Mouse (Mus musculus): ENCODE results near the gene Cep290. TPM values are rescaled to one million over a fixed set of nuclear protein-coding genes. Genes with fewer than 3 reads are reported as not detected.
A peak's percentile ranks its signal among the peaks of the same experiment; 100 is the strongest.

Gene Cep290
- total and polyA plus RNA-seq, 3 experiments, result 0.21 to 4.6 (median 4.1) TPM

DNA sequence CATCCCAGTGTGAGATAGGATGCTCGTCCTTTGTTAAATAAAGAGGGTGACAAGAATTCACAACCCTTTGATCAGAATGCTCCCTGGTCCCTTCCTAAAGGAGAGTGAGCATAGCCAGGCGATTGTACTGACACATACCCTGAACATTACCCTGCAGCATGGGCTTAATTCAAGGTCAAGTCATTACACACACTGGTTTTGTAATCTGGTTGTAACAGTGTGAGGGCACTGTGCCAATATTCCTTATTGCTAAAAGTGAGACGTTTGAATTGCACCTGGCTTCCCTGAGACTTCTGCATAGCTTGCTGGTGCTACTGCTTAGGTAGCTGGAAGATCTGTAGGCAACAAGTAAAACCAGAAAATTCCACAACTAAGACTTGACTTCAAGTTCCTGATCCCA, 96.8 kb downstream of the Cep290 start:
- no peak overlapping the region for H3K27ac ChIP-seq
- TF ChIP-seq CTCF (IDR thresholded peaks at IDR 0.05), result no peak
- no peak for TF ChIP-seq POLR2A (IDR thresholded peaks at IDR 0.05; ENCODE audit: insufficient read depth, low read depth, low read length)
- no peak for TF ChIP-seq EP300 (IDR thresholded peaks at IDR 0.05; ENCODE audit: insufficient read depth, low read depth, low read length)
- no peak for DNase-seq
- no peak overlapping the region for H3K4me3 ChIP-seq
- no peak overlapping the region for H3K9ac ChIP-seq (ENCODE audit: low read depth, low read length)
- H3K4me1 ChIP-seq (ENCODE audit: control insufficient read depth, insufficient read depth, low read length), result 0 out of 2 replicates have a peak, but pooled peaks cover 3% of the 10 kb centered on the region
- H3K27me3 ChIP-seq (ENCODE audit: control insufficient read depth, insufficient read depth, low read length), result no peaks in the 10 kb centered on the region
- intact Hi-C loops (cut with DNase I), result no loop called here
- no peaks in the 10 kb centered on the region for H3K36me3 ChIP-seq (ENCODE audit: control insufficient read depth, insufficient read depth, low read length)
- no peaks in the 10 kb centered on the region for H3K79me2 ChIP-seq (replicated peaks; ENCODE audit: control insufficient read depth, insufficient read depth, low read length)
- WGBS, result 66% methylated on average over 3 of the region's 3 CpGs

DNA sequence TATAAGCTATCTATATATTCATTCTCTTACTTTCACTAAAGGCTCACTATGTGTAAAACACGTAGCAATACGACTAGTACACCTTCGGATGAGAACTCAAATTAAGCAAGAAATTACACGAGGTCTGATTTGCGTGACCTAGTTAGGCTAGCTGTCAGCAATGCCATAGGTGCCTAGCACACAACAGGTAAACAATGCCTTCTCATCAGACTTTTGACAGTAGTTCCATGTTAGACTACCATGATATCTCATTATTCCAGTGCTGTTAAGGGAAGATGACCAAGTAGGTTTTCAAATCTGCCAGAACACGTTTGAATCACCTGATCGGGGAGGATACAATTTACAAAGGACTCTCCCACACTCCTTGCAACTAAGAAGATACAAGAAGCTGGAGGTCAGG, 101.2 kb downstream of the Cep290 start:
- Histone ChIP-seq H3K79me2 (replicated peaks; ENCODE audit: control insufficient read depth, insufficient read depth, low read length) (no peaks in the 10 kb centered on the region), H3K27me3 (ENCODE audit: control insufficient read depth, insufficient read depth, low read length) (no peaks in the 10 kb centered on the region), H3K9ac (ENCODE audit: low read depth, low read length) (peak overlapping the region; percentile 60), H3K36me3 (ENCODE audit: control insufficient read depth, insufficient read depth, low read length) (no peaks in the 10 kb centered on the region), H3K4me1 (ENCODE audit: control insufficient read depth, insufficient read depth, low read length) (0 out of 2 replicates have a peak, but pooled peaks cover 3% of the 10 kb centered on the region), H3K27ac (peak overlapping the region; percentile 50; the same call in 1 of the 2 replicates), H3K4me3 (peak overlapping the region; percentile 74)
- no peak for DNase-seq
- intact Hi-C loops (cut with DNase I), result loop anchor here (5.0 kb wide), 1 partner anchor 101 kb away; the partner anchor contains the start of genes Cep290 and Tmtc3
- 40% methylated on average over 7 of the region's 7 CpGs for WGBS
- no peak for TF ChIP-seq EP300 (IDR thresholded peaks at IDR 0.05; ENCODE audit: insufficient read depth, low read depth, low read length)
- no peak for TF ChIP-seq CTCF (IDR thresholded peaks at IDR 0.05)
- no peak for TF ChIP-seq POLR2A (IDR thresholded peaks at IDR 0.05; ENCODE audit: insufficient read depth, low read depth, low read length)

DNA sequence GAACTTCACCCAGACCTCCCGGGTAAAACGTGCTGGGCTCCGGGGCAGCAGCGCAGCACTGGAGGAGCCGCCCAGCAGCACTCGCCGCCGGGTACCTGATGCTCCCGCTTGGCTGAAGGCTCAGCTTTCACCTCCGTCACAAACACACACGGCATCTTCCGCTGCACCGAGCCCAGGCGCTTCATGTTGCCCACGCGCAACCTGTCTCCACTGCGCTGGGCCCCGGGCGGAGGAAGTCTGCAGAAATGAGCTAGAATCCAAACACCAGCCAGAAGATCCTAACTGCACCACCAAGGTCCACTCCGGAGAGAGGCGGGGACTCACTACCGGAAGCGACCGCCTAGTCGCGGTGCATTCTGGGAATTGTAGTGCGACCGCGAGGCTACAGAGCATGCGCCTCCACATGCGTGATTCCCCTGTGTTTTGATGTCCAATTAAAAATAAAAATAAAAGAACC, 101.6 kb downstream of the Cep290 start:
- peak overlapping the region; percentile 60 for H3K9ac ChIP-seq (ENCODE audit: low read depth, low read length)
- H3K27me3 ChIP-seq (ENCODE audit: control insufficient read depth, insufficient read depth, low read length), result no peaks in the 10 kb centered on the region
- 0 out of 2 replicates have a peak, but pooled peaks cover 3% of the 10 kb centered on the region for H3K4me1 ChIP-seq (ENCODE audit: control insufficient read depth, insufficient read depth, low read length)
- under 1% methylated on average over 31 of the region's 31 CpGs for WGBS
- peak; percentile 88 to 90 for DNase-seq
- intact Hi-C loops (cut with DNase I), result loop anchor here (5.0 kb wide), 1 partner anchor 102 kb away; the partner anchor contains the start of genes Cep290 and Tmtc3
- H3K79me2 ChIP-seq (replicated peaks; ENCODE audit: control insufficient read depth, insufficient read depth, low read length), result no peaks in the 10 kb centered on the region
- H3K36me3 ChIP-seq (ENCODE audit: control insufficient read depth, insufficient read depth, low read length), result no peaks in the 10 kb centered on the region
- H3K4me3 ChIP-seq, result peak overlapping the region; percentile 74
- peak overlapping the region; percentile 50 for H3K27ac ChIP-seq
- TF ChIP-seq POLR2A (IDR thresholded peaks at IDR 0.05; ENCODE audit: insufficient read depth, low read depth, low read length) (peak; percentile 81), EP300 (IDR thresholded peaks at IDR 0.05; ENCODE audit: insufficient read depth, low read depth, low read length) (no peak)

DNA sequence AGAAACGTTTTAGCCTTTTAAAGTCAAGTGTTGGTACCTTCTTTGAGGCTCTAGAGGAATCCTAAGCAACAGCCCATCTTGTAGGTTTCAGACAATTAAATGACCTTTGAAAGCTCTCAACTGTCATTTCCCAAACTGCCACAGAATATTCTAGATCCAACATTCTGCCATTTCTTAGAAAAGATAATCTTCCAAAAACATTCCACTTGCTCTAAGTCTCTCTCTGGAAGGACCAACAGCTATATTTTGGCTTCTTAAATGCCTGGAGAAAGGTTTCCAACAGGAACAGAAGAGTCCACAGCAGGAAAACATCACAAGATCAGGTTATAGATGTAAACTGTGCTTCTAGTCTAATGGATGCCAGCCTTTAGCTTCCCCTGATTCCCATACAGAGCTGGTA, 103.0 kb downstream of the Cep290 start, which contains the start of the genes 4930430F08Rik and 1700017N19Rik:
4930430F08Rik (minus strand) TSS at position 101 of the 400 bp plus-strand sequence.
1700017N19Rik (plus strand) TSS at position 162 of the 400 bp plus-strand sequence.
- Histone ChIP-seq H3K4me3 (peak within 1 kb of the TSS; percentile 74), H3K27me3 (ENCODE audit: control insufficient read depth, insufficient read depth, low read length) (no peaks in the 10 kb centered on the region), H3K79me2 (replicated peaks; ENCODE audit: control insufficient read depth, insufficient read depth, low read length) (no peaks in the 10 kb centered on the region), H3K4me1 (ENCODE audit: control insufficient read depth, insufficient read depth, low read length) (0 out of 2 replicates have a peak, but pooled peaks cover 3% of the 10 kb centered on the region), H3K27ac (no peak within 1 kb of the TSS), H3K36me3 (ENCODE audit: control insufficient read depth, insufficient read depth, low read length) (no peaks in the 10 kb centered on the region), H3K9ac (ENCODE audit: low read depth, low read length) (no peak within 1 kb of the TSS)
- no peak for DNase-seq
- TF ChIP-seq CTCF (IDR thresholded peaks at IDR 0.05), result no peak
- intact Hi-C loops (cut with DNase I), result no loop called here
- WGBS, result 71% methylated on average over 1 of the region's 1 CpGs

DNA sequence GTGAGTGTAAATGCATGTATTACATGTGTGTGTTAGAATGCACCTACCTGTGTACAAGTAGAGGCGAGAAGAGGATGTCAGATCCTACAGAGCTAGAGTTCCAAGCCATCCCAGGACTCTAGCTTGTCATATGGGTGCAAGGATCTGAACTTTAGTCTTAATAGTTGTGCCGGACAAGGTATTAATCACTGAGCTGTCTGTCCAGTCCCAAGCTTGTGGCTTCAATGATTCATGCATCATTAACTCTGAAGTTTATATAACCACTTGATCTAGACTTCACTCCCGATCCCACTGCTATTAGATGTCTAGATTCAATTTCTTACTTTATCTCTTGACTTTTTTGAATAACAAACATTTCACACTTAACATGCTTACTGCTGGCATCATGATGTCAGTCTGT, 111.0 kb downstream of the Cep290 start:
- H3K9ac ChIP-seq (ENCODE audit: low read depth, low read length), result no peak overlapping the region
- WGBS, result 87% methylated on average over 3 of the region's 3 CpGs
- intact Hi-C loops (cut with DNase I), result no loop called here

DNA sequence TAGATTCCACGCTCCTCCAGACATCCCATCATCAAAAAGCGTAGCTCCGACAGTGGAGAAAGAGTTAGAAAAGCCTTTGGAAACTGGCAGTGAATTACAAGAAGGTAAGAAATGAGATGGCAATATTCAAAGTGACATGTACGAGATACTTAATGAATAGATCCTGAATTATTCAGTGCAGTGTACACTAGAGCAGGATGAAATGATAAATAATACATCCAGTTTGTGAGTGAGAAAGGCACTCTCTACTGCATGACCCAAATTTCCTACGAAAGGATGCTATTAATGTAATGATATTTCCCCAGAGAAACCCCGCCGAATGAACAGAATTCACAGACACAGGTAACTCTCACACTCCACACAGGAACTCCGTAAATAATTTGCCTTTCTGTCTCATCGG, 116.2 kb downstream of the Cep290 start:
- WGBS, result 78% methylated on average over 9 of the region's 9 CpGs
- intact Hi-C loops (cut with DNase I), result no loop called here
- Histone ChIP-seq H3K9ac (ENCODE audit: low read depth, low read length) (no peak overlapping the region), H3K4me1 (ENCODE audit: control insufficient read depth, insufficient read depth, low read length) (no peaks in the 10 kb centered on the region), H3K4me3 (no peak overlapping the region), H3K36me3 (ENCODE audit: control insufficient read depth, insufficient read depth, low read length) (no peaks in the 10 kb centered on the region), H3K27me3 (ENCODE audit: control insufficient read depth, insufficient read depth, low read length) (no peaks in the 10 kb centered on the region), H3K27ac (no peak overlapping the region), H3K79me2 (replicated peaks; ENCODE audit: control insufficient read depth, insufficient read depth, low read length) (no peaks in the 10 kb centered on the region)
- TF ChIP-seq POLR2A (IDR thresholded peaks at IDR 0.05; ENCODE audit: insufficient read depth, low read depth, low read length), result no peak
- TF ChIP-seq EP300 (IDR thresholded peaks at IDR 0.05; ENCODE audit: insufficient read depth, low read depth, low read length), result no peak
- TF ChIP-seq CTCF (IDR thresholded peaks at IDR 0.05), result no peak
- DNase-seq, result no peak

More for the DNA sequence above, 111.0 kb downstream of the Cep290 start:
- H3K27me3 ChIP-seq (ENCODE audit: control insufficient read depth, insufficient read depth, low read length), result no peaks in the 10 kb centered on the region
- TF ChIP-seq CTCF (IDR thresholded peaks at IDR 0.05) (no peak), POLR2A (IDR thresholded peaks at IDR 0.05; ENCODE audit: insufficient read depth, low read depth, low read length) (no peak), EP300 (IDR thresholded peaks at IDR 0.05; ENCODE audit: insufficient read depth, low read depth, low read length) (no peak)
- no peaks in the 10 kb centered on the region for H3K79me2 ChIP-seq (replicated peaks; ENCODE audit: control insufficient read depth, insufficient read depth, low read length)
- no peaks in the 10 kb centered on the region for H3K4me1 ChIP-seq (ENCODE audit: control insufficient read depth, insufficient read depth, low read length)
- H3K4me3 ChIP-seq, result no peak overlapping the region
- no peaks in the 10 kb centered on the region for H3K36me3 ChIP-seq (ENCODE audit: control insufficient read depth, insufficient read depth, low read length)
- DNase-seq, result no peak
- no peak overlapping the region for H3K27ac ChIP-seq

Data from heart, adult 2 months (tissue).